Mouse (Mus musculus) left cerebral cortex, postnatal 14 days (tissue): ENCODE results near the gene Spata2. TPM values are rescaled to one million over a fixed set of nuclear protein-coding genes. Genes with fewer than 3 reads are reported as not detected.

Experiments
- DNase-seq, 2 experiments: peaks; one replicate each; pipeline ENCODE4 v3.0.0; 2021 to 2022; ENCODE audit warnings: low spot score in 2 of 2, mixed read lengths in 1 of 2
- intact Hi-C: fragments of 180-260 bp; cut with DNase I; formaldehyde crosslinking; loops from one replicate; pipeline ENCODE4 v1.15.1; 2025
- total RNA-seq, 2 experiments: library from RNA; stranded (reverse); gene quantifications; 2 replicates each; pipeline ENCODE4 v1.2.3; 2021

Gene Spata2
- total RNA-seq, 2 experiments from 2014 or later, result 74.5 to 77.2 TPM

DNA sequence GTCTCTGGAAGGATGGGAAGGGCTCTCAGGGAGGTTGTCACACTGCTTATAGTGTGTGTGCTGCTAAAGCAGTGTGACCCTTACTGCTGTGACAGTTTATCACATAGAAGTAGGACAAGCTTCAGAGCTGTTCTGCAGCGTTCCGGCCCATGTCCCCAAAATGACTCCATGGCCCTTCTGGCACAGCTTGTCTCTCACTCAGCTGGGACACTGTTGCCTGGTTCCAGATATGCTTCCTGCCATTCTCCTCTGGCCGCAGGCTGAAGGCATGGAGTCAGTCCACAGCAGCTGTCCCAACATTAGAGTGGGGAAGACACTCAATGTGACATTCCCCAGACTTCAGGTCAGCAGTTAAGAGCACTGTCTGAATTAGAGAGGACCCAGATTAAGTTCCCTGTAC is 34.1 kb downstream of the Spata2 start:
- no peak for DNase-seq
- intact Hi-C loops, result no loop called here

DNA sequence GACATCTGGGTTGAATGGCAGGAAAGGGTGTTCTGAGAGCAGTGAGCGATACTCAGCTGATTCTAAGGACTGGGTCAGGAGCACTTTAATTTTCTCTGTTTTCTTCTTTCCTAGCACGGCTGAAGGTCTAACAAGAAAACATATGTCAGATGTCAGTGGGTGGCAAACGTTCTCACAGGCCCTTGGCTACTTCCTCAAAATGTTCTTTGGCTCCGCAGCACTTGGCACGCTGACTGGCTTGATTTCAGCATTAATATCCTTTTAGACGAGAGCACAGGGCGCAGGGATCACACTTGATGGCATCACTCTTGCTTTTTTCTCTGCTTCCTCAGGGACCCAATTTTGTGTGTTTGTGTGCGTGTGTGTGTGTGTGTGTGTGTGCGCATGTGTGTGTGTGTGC is 35.5 kb downstream of the Spata2 start:
- intact Hi-C loops, result no loop called here
- no peak for DNase-seq

DNA sequence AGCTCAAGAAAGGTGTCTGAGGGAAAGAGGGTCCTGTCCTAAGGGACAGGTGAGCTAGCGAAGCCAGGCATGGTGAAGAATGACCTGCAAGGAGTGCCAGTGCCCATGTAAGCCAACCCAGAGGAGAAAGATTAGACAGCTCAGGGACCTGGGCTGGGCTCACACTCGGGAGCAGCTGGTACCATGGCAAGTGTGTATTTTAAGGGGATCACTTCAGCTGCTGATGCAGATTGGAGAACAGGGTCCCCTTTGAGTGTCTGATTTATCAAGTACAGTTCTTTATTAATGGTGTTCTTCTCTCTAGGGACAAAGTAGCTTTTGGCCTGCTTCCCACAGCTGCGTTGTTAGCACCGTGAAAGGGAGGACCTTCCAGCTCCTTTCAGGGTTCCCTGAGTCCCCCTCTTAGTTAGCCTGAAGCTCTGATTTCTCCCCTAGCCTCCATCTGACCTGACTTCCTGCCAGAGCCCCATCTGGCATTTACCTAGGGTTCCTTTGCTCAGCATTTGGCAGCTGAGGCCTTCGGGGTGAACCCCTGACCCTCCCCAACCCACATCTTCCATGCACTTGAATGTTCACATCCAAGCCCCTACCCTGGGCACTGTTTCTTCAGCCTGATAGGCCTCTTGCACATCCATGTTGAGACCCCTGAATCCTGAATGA is 36.2 kb downstream of the Spata2 start:
- intact Hi-C loops, result no loop called here
- no peak for DNase-seq

DNA sequence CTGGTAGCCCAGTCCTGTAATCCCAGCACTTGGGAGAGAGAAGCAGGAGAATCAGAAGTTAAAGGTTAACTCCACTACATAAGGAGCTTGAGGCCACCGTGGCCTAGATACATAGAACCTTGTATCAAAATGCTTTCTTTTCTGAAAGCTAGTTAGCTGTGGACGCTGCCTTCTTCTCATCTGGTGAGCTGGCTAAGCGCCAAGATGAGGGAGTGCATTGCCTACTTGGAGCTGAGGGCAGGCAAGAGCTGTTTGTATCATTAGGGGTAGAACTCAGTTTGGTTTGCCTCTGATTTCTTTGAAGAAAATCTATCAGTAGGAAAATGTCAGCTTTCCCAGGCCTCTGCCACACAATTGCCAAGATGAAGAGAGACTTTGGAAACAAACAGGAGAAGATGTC is 38.9 kb downstream of the Spata2 start:
- intact Hi-C loops, result no loop called here
- DNase-seq, result peak in 1 of 2 experiments; percentile 49

DNA sequence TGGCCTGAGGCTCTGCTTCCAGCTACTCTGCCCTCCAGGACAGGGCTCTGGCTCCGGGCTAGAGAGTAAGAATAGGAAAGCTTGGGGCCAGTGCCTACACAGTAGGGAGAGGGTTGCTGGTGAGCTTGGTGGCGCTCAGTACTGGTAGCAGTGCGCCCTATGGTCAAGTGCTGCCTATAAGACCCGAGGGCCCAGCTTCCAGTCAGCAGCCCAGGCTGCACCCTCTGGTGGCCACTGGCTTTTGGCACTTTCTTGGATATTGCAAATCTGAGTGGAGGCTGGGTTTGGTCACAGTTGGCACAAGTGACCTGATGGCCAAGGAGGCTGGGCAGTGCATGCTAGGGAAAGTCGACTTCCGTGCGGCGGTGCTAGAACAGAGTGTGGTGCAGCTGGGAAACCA is 42.0 kb downstream of the Spata2 start:
- intact Hi-C loops, result no loop called here

DNA sequence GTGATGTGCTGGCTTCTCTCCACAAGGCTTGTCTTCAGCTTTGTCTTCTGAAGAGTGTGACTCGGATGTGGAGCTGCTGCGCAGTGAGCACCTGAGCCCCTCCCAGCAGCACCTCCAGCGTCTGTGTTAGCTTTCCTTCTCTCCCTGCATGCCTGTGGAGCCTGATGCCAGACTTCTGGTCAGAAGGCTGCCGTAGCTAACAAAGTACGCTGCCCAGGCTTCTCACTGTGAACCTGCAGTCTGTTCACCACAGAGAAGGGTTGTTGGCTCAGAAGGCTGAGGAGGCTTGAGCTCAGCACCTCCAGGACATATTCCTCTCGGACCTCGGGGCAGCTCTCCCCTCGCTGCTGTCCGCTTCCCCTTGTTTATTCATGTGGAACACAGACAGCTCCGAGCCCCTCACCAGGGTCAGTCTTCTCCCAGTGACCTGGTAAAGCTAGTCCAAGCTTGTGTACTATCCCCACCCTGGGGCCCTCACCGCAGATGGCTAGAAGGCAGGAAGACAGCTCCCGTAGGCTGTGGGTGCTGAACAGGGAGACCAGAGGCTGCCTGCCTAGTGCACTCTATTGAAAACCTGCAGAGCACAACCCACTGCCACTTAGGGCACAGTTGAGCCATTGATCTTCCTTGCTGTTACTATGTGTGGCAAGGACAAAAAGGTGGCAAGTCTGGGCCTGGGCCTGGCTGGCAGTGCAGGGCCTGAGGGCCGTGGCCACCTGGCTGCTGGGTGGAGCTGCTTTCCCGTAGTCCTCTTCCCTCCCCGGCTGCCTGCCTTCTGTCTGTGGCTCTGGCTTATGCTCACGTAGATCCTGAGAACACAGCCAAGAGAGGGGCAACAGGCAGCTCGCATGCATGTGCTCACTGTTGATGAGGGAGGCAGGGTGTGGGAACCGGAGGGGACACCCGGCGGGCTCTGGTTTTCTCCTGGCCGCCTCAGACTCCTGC is 43.1 kb downstream of the Spata2 start:
- no peak for DNase-seq
- intact Hi-C loops, result no loop called here

More for the DNA sequence above, 42.0 kb downstream of the Spata2 start:
- no peak for DNase-seq

DNA sequence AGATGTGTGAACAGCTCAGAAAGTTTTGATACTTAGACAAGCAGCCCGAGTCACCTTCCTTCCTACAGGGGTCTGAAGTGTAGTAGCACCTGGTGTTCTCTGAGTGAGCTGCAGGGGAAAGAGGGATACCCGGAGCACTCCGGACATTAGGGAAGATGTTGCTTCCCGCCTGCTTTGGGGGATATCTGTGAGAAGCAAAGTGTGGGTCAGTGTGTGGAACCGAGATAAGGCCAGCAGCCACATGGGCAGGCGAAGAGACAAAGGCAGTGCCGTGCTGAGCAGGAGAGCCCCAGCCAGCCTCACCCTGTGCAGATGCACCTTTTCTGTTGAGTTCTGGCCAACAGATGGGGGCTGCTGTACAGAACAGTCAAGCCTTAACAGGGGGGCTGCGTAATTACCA is 45.1 kb downstream of the Spata2 start:
- intact Hi-C loops, result no loop called here
- no peak for DNase-seq

DNA sequence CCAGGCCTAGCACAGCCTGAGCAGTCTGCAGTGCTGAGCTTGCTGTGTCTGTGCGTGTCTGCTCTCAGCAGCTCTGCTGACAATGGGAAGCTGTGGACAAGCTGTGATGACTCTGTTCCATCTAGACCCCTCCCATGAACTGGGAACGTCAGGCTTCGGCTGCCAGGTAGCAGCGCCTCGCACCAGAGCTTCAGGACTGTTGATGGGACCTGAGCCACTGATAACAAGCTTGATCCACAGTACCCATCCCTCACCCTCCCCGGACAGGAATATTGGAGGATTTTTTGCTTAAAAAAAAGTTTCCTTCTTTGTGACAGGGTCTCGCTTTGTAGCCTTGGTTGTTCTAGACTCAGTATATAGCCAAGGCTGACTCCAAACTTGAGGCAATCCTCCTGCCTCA is 45.5 kb downstream of the Spata2 start:
- intact Hi-C loops, result no loop called here
- DNase-seq, result no peak

DNA sequence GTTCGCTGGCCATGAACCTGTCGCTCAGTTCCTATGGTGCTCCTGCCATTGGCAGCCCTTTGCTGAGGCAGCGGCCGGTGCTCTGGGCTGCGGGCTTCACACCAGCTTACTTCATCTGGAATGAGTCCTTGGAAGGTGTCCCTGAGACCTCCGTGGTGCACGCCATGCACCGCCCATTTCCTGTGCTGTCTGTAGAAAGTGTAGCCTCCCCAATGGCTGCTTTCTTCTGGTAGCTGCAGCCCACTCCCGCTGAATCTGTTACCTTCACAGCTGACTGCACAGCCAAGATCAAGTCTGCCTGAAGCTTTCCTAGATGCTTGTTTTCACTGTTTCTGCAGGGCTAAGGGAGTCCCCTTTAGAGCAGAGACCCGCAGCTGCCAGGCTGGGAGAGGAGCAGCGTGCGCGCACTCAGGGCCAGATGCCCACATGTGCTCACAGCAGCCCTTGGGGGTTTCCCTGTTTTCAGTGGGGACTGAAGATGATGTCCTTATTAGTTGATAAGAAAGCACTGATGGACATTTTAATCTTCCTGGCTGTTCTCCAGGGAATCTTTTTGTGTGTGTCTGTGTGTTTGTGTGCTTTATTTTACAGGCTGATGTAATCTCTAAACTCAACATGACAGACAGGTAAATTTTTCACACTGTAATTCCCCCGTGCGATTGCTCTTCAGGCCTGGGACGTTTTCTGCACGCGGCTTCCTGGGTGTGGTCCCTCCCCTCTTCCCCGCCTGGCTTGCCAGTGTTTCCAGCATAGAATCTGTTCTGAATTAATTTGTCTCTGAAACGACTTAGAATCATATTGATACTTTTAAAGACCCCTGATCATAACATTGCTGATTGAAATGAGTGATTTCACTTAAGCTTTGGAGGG is 46.5 kb downstream of the Spata2 start:
- intact Hi-C loops, result no loop called here
- DNase-seq, result no peak

DNA sequence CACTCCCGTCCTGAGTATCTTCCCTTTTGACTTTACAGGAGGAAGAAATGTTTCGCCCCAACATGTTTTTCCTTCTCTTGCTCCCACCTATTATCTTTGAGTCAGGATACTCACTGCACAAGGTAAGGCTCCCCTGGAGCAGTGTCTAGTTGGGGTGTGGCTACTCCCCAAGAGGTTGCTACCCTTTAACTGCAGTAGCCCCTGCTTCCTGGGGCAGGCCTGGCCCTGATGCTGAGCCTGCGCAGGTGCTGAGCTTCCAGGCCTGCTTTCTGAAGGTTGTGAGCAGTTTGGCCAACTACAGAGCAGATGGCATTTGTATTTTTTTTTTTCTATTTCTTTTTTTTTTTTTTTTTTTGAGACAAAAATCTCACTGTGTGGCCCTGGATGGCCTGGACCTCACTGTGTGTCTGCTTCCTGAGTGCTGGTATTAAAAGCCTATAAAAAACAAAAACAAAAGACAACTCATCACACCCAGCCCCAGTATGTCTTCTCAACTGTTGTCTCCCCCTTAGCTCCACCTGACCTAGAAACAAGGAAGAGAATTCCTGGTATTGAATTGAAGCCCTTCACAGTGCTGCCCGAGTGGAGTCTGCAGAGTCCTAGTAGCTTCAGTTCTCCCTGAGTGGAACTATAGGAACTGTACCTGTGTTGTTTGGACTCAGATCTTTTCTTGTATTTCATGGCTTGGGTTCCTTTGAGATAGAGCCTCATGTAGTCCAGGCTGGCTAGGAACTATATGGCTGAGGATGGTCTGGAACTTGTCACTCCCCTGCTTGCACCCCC is 49.1 kb downstream of the Spata2 start:
- intact Hi-C loops, result no loop called here
- DNase-seq, result no peak

DNA sequence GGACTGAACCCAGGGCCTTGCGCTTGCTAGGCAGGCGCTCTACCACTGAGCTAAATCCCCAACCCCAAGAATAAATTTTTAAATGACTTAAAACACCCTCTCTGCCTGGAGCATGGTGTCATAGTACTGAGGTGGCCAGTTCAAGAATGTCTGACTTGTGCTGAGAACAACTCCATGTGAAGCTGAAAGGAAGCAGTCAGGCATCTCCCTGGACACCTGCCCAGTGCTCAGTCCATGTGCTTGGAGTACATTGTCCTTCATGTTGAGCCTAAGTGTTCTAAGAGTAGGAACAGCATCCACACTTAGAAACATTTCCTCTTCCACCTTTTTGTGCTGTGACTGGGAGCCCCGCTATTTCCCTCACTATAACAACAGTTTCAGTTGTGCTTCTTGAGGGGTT is 53.3 kb downstream of the Spata2 start:
- DNase-seq, result no peak
- intact Hi-C loops, result no loop called here

DNA sequence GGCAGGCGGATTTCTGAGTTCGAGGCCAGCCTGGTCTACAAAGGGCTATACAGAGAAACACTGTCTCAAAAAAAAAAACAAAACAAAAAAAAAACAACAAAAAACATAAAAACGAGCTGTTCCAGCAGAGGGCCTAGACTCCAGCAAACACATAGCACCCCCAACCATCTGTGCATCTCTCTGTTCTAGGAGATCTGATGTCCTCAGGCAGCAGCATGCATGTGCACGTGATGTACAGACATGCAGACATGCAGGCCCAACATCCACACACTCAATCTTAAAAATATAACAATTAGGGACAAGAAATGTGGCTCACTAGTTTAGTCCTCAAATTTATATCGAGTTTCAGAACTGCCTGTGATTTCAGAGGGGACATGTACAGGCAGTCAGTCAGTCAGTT is 56.3 kb downstream of the Spata2 start:
- peak; percentile 50 to 76 for DNase-seq
- intact Hi-C loops, result no loop called here

DNA sequence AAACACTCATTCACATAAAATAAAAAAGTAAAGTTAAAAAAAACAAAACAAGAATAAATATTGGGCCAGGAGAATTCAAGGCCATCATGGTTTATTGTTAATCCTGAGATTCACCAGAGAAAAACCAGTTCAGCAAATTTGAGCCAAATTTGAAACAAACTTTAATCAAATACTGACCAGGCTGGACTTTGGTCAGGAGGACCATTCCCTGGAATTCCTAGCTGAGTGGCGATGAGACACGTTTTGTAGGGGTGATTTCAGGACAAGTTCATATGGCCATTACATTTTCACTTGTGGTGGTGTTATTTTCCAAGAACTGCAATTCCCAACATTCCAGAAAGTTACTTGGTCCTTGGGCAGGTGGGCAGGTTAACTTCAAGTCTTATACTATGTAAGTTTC is 57.1 kb downstream of the Spata2 start:
- intact Hi-C loops, result no loop called here
- DNase-seq, result no peak

DNA sequence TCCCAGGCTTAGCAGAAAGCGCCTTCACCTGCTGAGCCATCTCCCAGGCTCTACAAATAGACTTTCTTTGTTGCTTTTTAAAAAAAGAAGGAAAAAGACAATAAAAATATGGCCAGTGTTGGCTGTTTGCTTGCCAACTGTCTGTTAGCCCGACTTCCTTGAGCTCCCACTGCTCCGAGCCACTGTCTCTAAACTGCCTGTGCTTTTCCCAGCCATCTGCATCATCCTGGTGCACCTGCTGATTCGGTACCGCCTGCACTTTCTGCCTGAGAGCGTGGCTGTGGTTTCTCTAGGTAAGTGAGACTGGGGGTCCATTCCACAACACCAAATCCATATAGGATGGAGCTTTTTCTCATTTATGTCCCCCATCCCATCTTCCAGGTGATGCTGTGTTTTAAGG is 58.1 kb downstream of the Spata2 start:
- intact Hi-C loops, result no loop called here
- no peak for DNase-seq

DNA sequence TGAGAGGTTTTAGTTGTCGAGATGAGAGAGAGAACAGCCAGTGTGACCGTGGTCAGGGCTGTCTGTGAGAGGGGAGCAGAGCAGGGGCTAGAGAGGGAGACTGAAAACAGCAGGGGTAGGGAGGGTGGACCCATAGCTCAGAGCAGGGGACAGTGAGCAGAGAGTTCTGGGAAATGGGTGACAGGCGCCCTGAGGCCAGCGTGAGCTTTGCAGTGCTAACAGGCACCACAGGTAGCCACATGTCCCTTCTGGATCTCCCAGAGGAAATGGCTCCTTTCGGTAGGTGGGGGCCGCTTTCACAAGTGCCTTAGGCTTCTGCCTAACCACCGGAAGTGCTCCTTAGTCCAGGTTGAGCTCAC is 61.3 kb downstream of the Spata2 start:
- DNase-seq, result no peak
- intact Hi-C loops, result no loop called here
